Mouse (Mus musculus): ENCODE measurements around the gene Serpina16. TPM values are rescaled to one million over a fixed set of nuclear protein-coding genes. Genes with fewer than 3 reads are reported as not detected.

Gene Serpina16
- 0.15 TPM in 1 of 2 replicates, not detected in the other for polyA plus RNA-seq (2015; fragmentation: Nextera tagmentation; extraction: Ambion mirVana)

DNA sequence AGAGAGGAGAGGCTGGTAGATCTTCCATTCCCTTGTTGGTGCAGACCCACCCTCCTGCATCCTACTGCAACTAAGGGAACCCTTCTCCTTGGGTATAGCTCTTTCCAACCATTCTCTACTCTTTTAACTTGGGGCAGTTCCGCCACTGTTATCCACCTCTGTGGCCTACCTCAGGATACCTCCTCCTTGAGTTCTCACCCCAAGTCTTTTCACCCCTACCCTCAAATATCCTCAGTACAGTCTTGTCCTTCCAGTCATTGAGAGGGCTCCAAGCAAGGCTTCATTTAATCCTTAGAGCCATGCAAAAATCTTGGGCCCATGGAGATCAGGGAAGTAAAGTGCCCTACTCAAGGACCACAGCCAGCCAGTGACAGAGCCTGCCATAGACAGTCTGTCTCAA is at the start of gene Serpina16:
Gene Serpina16, minus strand, starts transcription at position 101 of the 400 bp plus-strand sequence.
- Histone ChIP-seq H3K4me3 (no peak within 1 kb of the TSS), H3K9ac (no peak within 1 kb of the TSS), H3K27me3 (replicated peaks) (no peaks in the 10 kb centered on the region), H3K36me3 (no peaks in the 10 kb centered on the region), H3K9me3 (no peaks in the 10 kb centered on the region), H3K27ac (replicated peaks) (no peak within 1 kb of the TSS), H3K4me1 (peaks cover 16% of the 10 kb centered on the region), H3K4me2 (no peak within 1 kb of the TSS)
- 78% methylated on average over 1 of the region's 1 CpGs for WGBS
- ATAC-seq (ENCODE audit: extremely low read depth, insufficient number of reproducible peaks, low FRiP score, low TSS enrichment) = no peak

DNA sequence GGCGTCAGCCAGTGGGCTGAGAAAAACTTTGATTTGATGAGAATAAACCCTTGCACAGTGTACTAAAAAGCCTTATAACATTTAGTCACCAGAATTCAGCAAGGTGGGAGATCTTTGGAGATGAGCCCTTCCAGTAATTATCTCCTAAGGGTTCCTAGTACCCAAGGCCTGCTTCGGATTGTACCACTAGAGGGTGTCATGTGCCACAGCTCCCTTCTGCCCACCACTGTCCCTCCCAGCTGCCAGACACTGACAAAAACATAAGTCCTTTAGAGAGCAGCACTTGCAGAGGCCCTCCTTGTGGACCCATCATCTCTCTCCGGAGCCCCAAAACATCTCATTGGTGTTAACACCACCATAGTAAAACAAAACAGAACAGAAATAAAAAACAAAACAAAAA is 35.6 kb upstream of the Serpina16 start:
- Histone ChIP-seq H3K9me3 (no peaks in the 10 kb centered on the region), H3K4me2 (no peak overlapping the region), H3K9ac (no peak overlapping the region), H3K4me3 (no peak overlapping the region), H3K27ac (replicated peaks) (no peak overlapping the region), H3K4me1 (peaks cover 7% of the 10 kb centered on the region; the same call in 1 of the 2 replicates), H3K27me3 (replicated peaks) (no peaks in the 10 kb centered on the region), H3K36me3 (no peaks in the 10 kb centered on the region)
- 68% methylated on average over 3 of the region's 3 CpGs for WGBS
- ATAC-seq (ENCODE audit: extremely low read depth, insufficient number of reproducible peaks, low FRiP score, low TSS enrichment) = no peak

DNA sequence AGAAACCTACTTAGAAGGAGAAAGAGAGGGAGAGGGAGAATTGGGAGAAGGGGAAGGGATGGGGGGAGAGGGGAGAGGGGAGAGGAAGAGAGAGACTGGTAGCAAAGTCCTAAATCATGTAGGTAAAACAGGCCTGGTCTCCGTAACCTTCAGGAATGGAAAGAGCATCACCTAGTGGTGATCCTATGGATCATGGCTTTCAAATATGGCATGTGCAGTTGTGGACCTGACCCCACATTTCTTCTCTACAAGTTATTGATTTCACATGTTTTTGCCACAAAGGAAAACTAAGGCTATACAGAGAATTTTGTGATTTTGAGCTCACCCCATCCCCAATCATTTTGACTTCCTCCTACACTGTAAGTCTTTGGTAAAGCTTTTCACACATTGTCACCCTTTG is 34.5 kb upstream of the Serpina16 start:
- no peak for ATAC-seq (ENCODE audit: extremely low read depth, insufficient number of reproducible peaks, low FRiP score, low TSS enrichment)
- H3K4me2 ChIP-seq = no peak overlapping the region
- H3K4me1 ChIP-seq = peaks cover 7% of the 10 kb centered on the region; the same call in 1 of the 2 replicates
- H3K9me3 ChIP-seq = no peaks in the 10 kb centered on the region
- no peak overlapping the region for H3K27ac ChIP-seq (replicated peaks)
- no peak overlapping the region for H3K4me3 ChIP-seq
- H3K27me3 ChIP-seq (replicated peaks) = no peaks in the 10 kb centered on the region
- no peak overlapping the region for H3K9ac ChIP-seq
- WGBS = 38% methylated on average over 1 of the region's 1 CpGs
- no peaks in the 10 kb centered on the region for H3K36me3 ChIP-seq

DNA sequence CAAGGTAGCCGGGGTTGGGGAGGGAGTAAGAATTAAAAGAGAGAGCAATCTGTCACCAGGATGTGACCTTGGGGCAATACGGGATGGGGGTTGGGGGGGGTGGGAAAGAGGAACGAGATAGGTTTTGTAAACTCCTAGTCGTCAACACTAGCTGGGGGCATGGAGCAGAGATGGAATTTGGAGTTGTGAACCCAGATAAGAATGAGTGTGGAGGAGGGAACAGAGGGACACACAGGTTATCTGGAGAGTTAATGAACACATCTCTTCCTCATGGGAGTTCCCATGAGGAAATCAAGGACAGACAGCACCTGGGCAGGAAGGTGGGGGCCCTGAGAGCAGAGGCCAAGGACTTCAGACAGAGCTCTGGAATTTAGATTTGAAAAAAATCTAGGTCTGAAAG is 30.2 kb upstream of the Serpina16 start:
- H3K36me3 ChIP-seq = no peaks in the 10 kb centered on the region
- WGBS = 34% methylated on average over 4 of the region's 4 CpGs
- ATAC-seq (ENCODE audit: extremely low read depth, insufficient number of reproducible peaks, low FRiP score, low TSS enrichment) = no peak

DNA sequence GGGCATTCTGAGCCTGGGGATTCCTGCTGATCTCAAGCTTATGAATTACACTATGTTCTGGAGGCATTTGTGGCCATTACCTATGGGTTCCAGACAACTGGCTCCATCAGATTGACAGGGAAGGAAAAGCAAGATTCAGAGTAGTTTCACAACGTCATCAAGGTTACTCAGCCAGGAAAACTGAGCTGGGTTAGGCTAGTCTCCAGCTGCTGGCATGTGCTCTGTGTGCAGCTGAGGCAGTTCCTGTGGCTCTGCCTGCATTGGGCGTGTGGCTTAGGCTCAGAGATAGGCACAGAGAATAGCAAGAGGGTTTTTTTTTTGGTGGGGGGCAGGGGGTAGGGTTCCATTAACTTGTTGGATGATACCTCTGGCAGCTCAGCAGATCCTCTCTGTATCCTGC is 29.6 kb upstream of the Serpina16 start:
- H3K4me3 ChIP-seq = no peak overlapping the region
- WGBS = 53% methylated on average over 2 of the region's 2 CpGs
- H3K9ac ChIP-seq = no peak overlapping the region
- H3K27me3 ChIP-seq (replicated peaks) = no peaks in the 10 kb centered on the region
- H3K27ac ChIP-seq (replicated peaks) = no peak overlapping the region
- ATAC-seq (ENCODE audit: extremely low read depth, insufficient number of reproducible peaks, low FRiP score, low TSS enrichment) = no peak
- no peak overlapping the region for H3K4me2 ChIP-seq
- H3K36me3 ChIP-seq = no peaks in the 10 kb centered on the region
- no peaks in the 10 kb centered on the region for H3K9me3 ChIP-seq
- H3K4me1 ChIP-seq = peaks cover 7% of the 10 kb centered on the region; the same call in 1 of the 2 replicates

More for the DNA sequence above, 30.2 kb upstream of the Serpina16 start:
- Histone ChIP-seq H3K4me2 (no peak overlapping the region), H3K9ac (no peak overlapping the region), H3K27me3 (replicated peaks) (no peaks in the 10 kb centered on the region), H3K27ac (replicated peaks) (no peak overlapping the region), H3K9me3 (no peaks in the 10 kb centered on the region), H3K4me3 (no peak overlapping the region), H3K4me1 (peaks cover 7% of the 10 kb centered on the region; the same call in 1 of the 2 replicates)

DNA sequence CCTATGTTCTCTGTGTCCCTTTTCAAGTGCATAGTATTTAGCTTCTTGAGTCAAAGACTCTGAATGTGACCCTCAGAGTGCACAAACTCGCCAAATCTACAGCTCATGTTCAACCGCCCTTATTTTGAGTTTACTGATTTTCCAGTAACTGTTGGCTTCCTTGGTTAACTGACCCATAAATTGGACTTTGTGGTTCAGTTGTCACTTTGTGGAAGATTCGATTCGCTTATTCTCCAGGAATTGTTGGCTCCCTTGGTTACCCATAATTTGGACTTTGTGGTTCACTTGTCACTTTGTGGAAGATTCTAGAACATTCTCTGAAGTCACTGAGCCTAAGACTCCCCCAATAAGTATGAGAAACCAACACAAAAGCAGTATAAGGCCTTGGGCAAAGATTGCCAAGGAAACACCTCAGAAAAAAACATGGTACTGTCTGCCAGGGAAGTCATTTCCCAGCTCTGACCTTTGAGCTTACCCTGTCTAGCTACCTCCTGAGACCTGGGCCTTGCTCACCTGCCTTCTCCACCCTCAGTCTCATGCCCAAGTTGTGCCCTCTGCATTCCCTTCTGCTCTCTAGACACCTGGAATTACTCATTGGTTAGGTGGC is 24.3 kb upstream of the Serpina16 start:
- no peaks in the 10 kb centered on the region for H3K36me3 ChIP-seq
- no peak for ATAC-seq (ENCODE audit: extremely low read depth, insufficient number of reproducible peaks, low FRiP score, low TSS enrichment)
- H3K9me3 ChIP-seq = no peaks in the 10 kb centered on the region
- no peak overlapping the region for H3K4me3 ChIP-seq
- H3K4me2 ChIP-seq = no peak overlapping the region
- no peak overlapping the region for H3K27ac ChIP-seq (replicated peaks)
- no peaks in the 10 kb centered on the region for H3K27me3 ChIP-seq (replicated peaks)
- H3K9ac ChIP-seq = no peak overlapping the region
- H3K4me1 ChIP-seq = no peaks in the 10 kb centered on the region; the same call in 1 of the 2 replicates
- WGBS = 74% methylated on average over 4 of the region's 4 CpGs

DNA sequence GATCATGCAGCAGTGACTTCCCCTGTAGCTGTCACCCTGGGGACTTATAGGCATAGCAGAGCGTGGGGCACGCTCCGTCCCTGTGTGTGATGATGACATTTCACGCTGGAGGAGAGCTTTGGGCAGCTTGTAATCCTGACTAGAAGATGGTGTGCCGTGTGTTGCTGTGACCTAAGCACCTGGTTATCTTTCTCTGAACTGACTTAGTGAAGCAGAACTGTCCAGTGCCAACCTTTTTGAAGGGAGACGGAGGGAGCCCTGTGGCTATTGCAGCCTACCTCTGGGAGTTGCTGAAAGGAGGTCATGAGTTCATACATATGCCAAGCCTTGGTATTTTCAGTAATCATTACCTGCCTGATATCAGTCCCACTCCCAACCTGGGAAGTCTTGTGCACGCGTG is 19.5 kb upstream of the Serpina16 start, which contains the start of gene Serpina1f:
Gene Serpina1f, minus strand, starts transcription at position 101 of the 400 bp plus-strand sequence.
- Histone ChIP-seq H3K4me2 (no peak within 1 kb of the TSS), H3K4me1 (no peaks in the 10 kb centered on the region; the same call in 1 of the 2 replicates), H3K27ac (replicated peaks) (no peak within 1 kb of the TSS), H3K27me3 (replicated peaks) (no peaks in the 10 kb centered on the region), H3K4me3 (no peak within 1 kb of the TSS), H3K9ac (no peak within 1 kb of the TSS), H3K9me3 (no peaks in the 10 kb centered on the region), H3K36me3 (no peaks in the 10 kb centered on the region)
- WGBS = 78% methylated on average over 8 of the region's 8 CpGs
- no peak for ATAC-seq (ENCODE audit: extremely low read depth, insufficient number of reproducible peaks, low FRiP score, low TSS enrichment)

DNA sequence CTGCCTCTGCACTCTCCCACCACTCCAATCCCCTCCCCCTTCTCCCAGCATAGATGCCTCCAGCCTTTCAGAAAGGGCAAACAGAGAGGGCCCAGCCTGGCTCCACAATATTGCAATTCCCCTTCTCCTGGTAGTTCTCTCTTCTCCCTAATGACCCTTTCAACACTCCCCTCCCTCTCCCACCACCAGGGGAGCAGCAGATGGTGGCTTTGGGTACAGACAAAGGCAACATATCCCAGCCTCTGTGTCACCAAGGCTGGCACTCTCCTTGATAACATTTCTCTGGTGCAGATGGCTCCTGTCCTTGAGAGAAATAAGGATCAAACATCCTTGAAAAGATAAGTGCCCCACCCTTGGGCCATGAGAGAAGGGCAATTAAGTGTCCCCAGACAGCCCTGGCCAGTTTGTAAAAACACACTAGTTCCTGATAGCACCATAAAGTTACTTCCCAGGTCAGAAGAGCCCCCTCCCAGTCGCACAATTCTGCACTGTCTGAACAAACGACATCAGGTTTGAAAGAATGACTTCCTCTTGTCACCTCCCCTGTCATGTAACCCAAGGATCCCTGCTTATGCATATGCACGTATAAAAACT is 12.4 kb upstream of the Serpina16 start:
- no peak overlapping the region for H3K27ac ChIP-seq (replicated peaks)
- H3K36me3 ChIP-seq = no peaks in the 10 kb centered on the region
- H3K9me3 ChIP-seq = no peaks in the 10 kb centered on the region
- 21% methylated on average over 3 of the region's 3 CpGs for WGBS
- H3K4me3 ChIP-seq = no peak overlapping the region
- H3K4me2 ChIP-seq = no peak overlapping the region
- ATAC-seq (ENCODE audit: extremely low read depth, insufficient number of reproducible peaks, low FRiP score, low TSS enrichment) = no peak
- peaks cover 6% of the 10 kb centered on the region; the same call in 1 of the 2 replicates for H3K4me1 ChIP-seq
- no peaks in the 10 kb centered on the region for H3K27me3 ChIP-seq (replicated peaks)
- no peak overlapping the region for H3K9ac ChIP-seq

DNA sequence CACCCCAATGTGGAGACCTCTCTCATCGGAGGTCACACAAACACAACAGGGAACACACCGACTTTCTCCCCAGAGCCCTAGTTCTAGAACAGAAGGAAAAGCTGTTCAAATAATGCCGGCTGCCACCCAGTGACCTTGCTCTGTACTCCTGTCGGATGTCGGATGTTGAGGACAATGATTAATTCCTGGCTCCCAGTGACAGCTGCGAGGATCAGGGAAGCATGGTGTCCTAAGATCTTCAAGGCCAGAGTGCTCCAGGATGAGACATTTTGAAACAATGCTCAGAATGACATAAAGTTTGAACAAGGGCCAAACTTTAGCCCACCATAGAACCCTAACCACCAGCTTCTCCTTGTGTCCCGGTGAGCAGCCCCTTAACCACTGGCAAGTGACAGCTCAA is 11.1 kb upstream of the Serpina16 start:
- WGBS = 61% methylated on average over 7 of the region's 7 CpGs
- no peaks in the 10 kb centered on the region for H3K27me3 ChIP-seq (replicated peaks)
- H3K4me3 ChIP-seq = no peak overlapping the region
- peaks cover 6% of the 10 kb centered on the region; the same call in 1 of the 2 replicates for H3K4me1 ChIP-seq
- no peak for ATAC-seq (ENCODE audit: extremely low read depth, insufficient number of reproducible peaks, low FRiP score, low TSS enrichment)
- no peaks in the 10 kb centered on the region for H3K9me3 ChIP-seq
- H3K9ac ChIP-seq = no peak overlapping the region
- no peak overlapping the region for H3K27ac ChIP-seq (replicated peaks)
- no peaks in the 10 kb centered on the region for H3K36me3 ChIP-seq
- H3K4me2 ChIP-seq = no peak overlapping the region

DNA sequence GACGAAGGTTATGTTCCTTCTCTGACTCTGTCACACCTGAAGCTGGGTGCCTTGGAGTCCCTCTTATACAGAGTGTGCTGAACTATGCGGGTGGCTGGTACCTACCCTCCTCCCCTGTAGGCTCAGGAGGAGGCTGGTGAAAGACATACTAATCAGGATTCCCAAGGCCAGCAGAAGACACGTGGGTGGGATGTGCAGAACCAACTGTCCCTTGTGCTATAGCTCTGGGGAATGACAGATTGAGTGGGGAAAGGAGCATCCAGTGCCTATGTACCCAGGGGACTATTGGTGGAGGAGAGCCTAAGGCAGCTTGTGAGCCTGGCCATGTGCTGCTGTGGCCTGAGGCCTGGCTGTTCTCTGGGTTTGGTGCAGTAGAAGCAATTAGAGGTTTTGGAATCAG is 10.1 kb upstream of the Serpina16 start:
- no peaks in the 10 kb centered on the region for H3K27me3 ChIP-seq (replicated peaks)
- H3K4me1 ChIP-seq = peaks cover 6% of the 10 kb centered on the region; the same call in 1 of the 2 replicates
- WGBS = 65% methylated on average over 3 of the region's 3 CpGs
- H3K27ac ChIP-seq (replicated peaks) = no peak overlapping the region
- no peak overlapping the region for H3K9ac ChIP-seq
- no peak overlapping the region for H3K4me2 ChIP-seq
- H3K4me3 ChIP-seq = no peak overlapping the region
- no peaks in the 10 kb centered on the region for H3K36me3 ChIP-seq
- no peaks in the 10 kb centered on the region for H3K9me3 ChIP-seq
- no peak for ATAC-seq (ENCODE audit: extremely low read depth, insufficient number of reproducible peaks, low FRiP score, low TSS enrichment)

DNA sequence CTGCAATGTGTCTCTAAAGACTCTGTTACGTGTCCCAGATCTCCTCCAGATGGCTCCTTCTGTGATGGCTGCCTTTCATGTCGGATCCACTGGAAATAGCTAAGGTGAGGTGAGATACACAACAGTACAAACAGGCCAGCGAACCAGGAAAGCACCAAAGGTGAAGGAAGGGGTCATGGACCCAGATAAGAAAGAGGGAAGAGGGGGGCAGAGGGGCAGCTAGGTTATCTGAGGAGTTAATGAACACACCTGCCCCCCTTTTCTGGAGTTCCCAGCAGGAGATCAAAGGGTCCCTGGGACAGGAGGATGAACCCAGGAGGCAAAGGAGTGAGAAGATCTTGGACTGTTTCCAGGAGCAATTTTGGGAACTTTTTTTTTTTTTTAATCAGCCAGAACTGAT is 9.4 kb upstream of the Serpina16 start:
- Histone ChIP-seq H3K4me1 (peaks cover 6% of the 10 kb centered on the region; the same call in 1 of the 2 replicates), H3K4me3 (no peak overlapping the region), H3K27ac (replicated peaks) (no peak overlapping the region), H3K4me2 (no peak overlapping the region), H3K36me3 (no peaks in the 10 kb centered on the region), H3K27me3 (replicated peaks) (no peaks in the 10 kb centered on the region), H3K9ac (no peak overlapping the region), H3K9me3 (no peaks in the 10 kb centered on the region)
- no peak for ATAC-seq (ENCODE audit: extremely low read depth, insufficient number of reproducible peaks, low FRiP score, low TSS enrichment)
- WGBS = 52% methylated on average over 3 of the region's 3 CpGs

DNA sequence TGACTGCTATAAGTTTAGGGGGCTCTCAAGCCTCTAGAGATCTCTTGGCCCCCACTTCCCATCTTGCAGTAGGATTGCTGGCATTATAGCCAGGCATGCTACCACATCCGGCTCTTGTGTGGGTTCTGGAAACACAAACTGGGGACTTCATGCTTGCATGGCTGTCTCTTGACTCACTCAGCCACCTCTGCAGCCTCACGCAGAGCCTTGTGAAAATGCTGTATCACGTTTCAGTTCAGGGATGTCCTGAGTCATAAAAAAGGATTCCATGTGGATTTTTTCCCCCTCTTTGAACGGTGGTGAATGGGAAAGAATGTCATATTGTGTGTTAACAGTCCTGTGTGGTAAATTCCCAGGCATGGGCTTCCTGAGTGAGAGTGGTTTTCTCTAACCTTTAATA is 7.8 kb upstream of the Serpina16 start:
- WGBS = 46% methylated on average over 4 of the region's 4 CpGs
- H3K4me3 ChIP-seq = no peak overlapping the region
- H3K4me1 ChIP-seq = peaks cover 6% of the 10 kb centered on the region; the same call in 1 of the 2 replicates
- H3K4me2 ChIP-seq = no peak overlapping the region
- H3K27me3 ChIP-seq (replicated peaks) = no peaks in the 10 kb centered on the region
- no peak overlapping the region for H3K27ac ChIP-seq (replicated peaks)
- no peak for ATAC-seq (ENCODE audit: extremely low read depth, insufficient number of reproducible peaks, low FRiP score, low TSS enrichment)
- H3K36me3 ChIP-seq = no peaks in the 10 kb centered on the region
- H3K9me3 ChIP-seq = no peaks in the 10 kb centered on the region
- no peak overlapping the region for H3K9ac ChIP-seq
